Mouse (Mus musculus) liver, embryonic 14.5 days (tissue): ENCODE measurements around the gene Bcr. TPM values are rescaled to one million over a fixed set of nuclear protein-coding genes. Genes with fewer than 3 reads are reported as not detected.
"Not testable (repeated sequence)": the region's sequence is repeated elsewhere in the genome, so short reads cannot be mapped to it uniquely, and the experiment has no call there.

Experiments used
- ATAC-seq: fragments of 200-750 bp; cut with Nextera tagmentation; 2 replicates; pipeline ENCODE4 v1.8.0; 2017; ENCODE audit warnings: moderate number of reproducible peaks, mild to moderate bottlenecking, moderate library complexity; ENCODE audit not compliant: insufficient read depth
- DNase-seq, 3 experiments: peaks; one replicate each; pipeline ENCODE4 v3.0.0-alpha.2; 2012 to 2013; ENCODE audit warnings: low read depth in 3 of 3, low spot score in 3 of 3
- H3K27ac ChIP-seq: fragments of 300-500 bp; sonication (generic); 2 replicates; pipeline ENCODE4 v1.5.1; 2014; ENCODE audit warnings: moderate library complexity, mild to moderate bottlenecking, control low read depth, inconsistent platforms
- H3K27me3 ChIP-seq: fragments of 300-500 bp; sonication (generic); 2 replicates; pipeline ENCODE4 v1.6.1; 2014; ENCODE audit warnings: mild to moderate bottlenecking, low read length, moderate library complexity; ENCODE audit not compliant: control insufficient read depth, insufficient read depth
- H3K36me3 ChIP-seq: fragments of 300-500 bp; sonication (generic); replicated peaks from 2 replicates; pipeline ENCODE4 v1.6.1; 2014; ENCODE audit warnings: low read depth; ENCODE audit not compliant: control insufficient read depth, insufficient read depth
- H3K4me1 ChIP-seq, 2 experiments: fragments of 200-500 bp in 1 of 2; fragments of 300-500 bp in 1 of 2; sonication (generic) in 1 of 2; replicated peaks; 2 replicates each; pipeline ENCODE4 v1.6.1; 2012 to 2014; ENCODE audit warnings: antibody characterized with exemption in 1 of 2, inconsistent platforms in 1 of 2, low read length in 1 of 2; ENCODE audit not compliant: control insufficient read depth in 2 of 2, insufficient read depth in 2 of 2
- H3K4me2 ChIP-seq: fragments of 300-500 bp; sonication (generic); 2 replicates; pipeline ENCODE4 v1.6.1; 2014; ENCODE audit warnings: low read depth, mild to moderate bottlenecking, control low read depth, moderate library complexity
- H3K4me3 ChIP-seq, 2 experiments: fragments of 200-500 bp in 1 of 2; fragments of 300-500 bp in 1 of 2; sonication (generic) in 1 of 2; 2 replicates each; pipeline ENCODE4 v1.5.1; 2012 to 2014; ENCODE audit warnings: low read depth in 2 of 2, low read length in 2 of 2, mild to moderate bottlenecking in 2 of 2, control low read depth in 1 of 2, inconsistent platforms in 1 of 2, moderate library complexity in 1 of 2; ENCODE audit not compliant: insufficient read depth in 1 of 2
- H3K9ac ChIP-seq: fragments of 300-500 bp; sonication (generic); replicated peaks from 2 replicates; pipeline ENCODE4 v1.6.1; 2014; ENCODE audit warnings: mild to moderate bottlenecking, control low read depth, moderate library complexity
- H3K9me3 ChIP-seq: fragments of 300-500 bp; sonication (generic); 2 replicates; pipeline ENCODE4 v1.6.1; 2016; ENCODE audit warnings: low read length, mixed read lengths; ENCODE audit not compliant: control insufficient read depth
- CTCF ChIP-seq: IDR thresholded peaks from 2 replicates; pipeline ENCODE4 v1.5.1; 2016; ENCODE audit warnings: antibody characterized with exemption, low read depth, control low read depth
- EP300 ChIP-seq: IDR thresholded peaks from 2 replicates; pipeline ENCODE4 v1.6.1; 2016; ENCODE audit warnings: antibody characterized with exemption, low read depth
- WGBS: fragments of 180-500 bp; shearing (Covaris S2); extraction: QIAGEN DNeasy Blood & Tissue Kit; methylation state at CpG from one replicate; pipeline ENCODE4 v1.1.7; 2014; ENCODE audit not compliant: insufficient replicate concordance; 5-methylcytosine and 5-hydroxymethylcytosine counted together
- polyA plus RNA-seq, 2 experiments: library from polyadenylated mRNA; depleted of rRNA in 1 of 2; stranded (reverse) in 1 of 2; unstranded in 1 of 2; fragments of >200 nt; fragmentation: Nextera tagmentation in 1 of 2; extraction: Ambion mirVana in 1 of 2; gene quantifications; 2 replicates each; pipeline versions ENCODE4 v1.2.1 to v1.2.3; 2012 to 2014

The Bcr gene
- polyA plus RNA-seq, 2 experiments: 0.85 to 3.5 TPM

- Histone ChIP-seq H3K9ac (no peak overlapping the region), H3K36me3 (no peaks in the 10 kb centered on the region), H3K9me3 (no peaks in the 10 kb centered on the region), H3K4me1 (peaks cover 0 to 22% of the 10 kb centered on the region in 2 experiments; a peak in 3 of 4 replicates), H3K27ac (no peak overlapping the region), H3K4me3 (no peak overlapping the region), H3K27me3 (no peaks in the 10 kb centered on the region), H3K4me2 (no peak overlapping the region)
- DNase-seq (no peak), ATAC-seq (no peak)
- TF ChIP-seq CTCF (no peak), EP300 (no peak)
- WGBS: 54% methylated on average over 5 of the region's 5 CpGs
These were observed 28.9 kb upstream of the Bcr start for GRCm38 (mm10) chr10:75031345-75032114.

GRCm38 (mm10) chr10:75032395-75032794 lies 28.0 kb upstream of the Bcr start, which contains the start of gene Rsph14:
Rsph14 (minus strand) TSS chr10:75032586.
- 57% methylated on average over 10 of the region's 10 CpGs for WGBS
- no peak for ATAC-seq
- Histone ChIP-seq H3K4me1 (peaks cover 0 to 22% of the 10 kb centered on the region in 2 experiments; a peak in 3 of 4 replicates), H3K27me3 (no peaks in the 10 kb centered on the region), H3K4me3 (no peak within 1 kb of the TSS), H3K36me3 (no peaks in the 10 kb centered on the region), H3K9ac (no peak within 1 kb of the TSS), H3K4me2 (no peak within 1 kb of the TSS), H3K9me3 (no peaks in the 10 kb centered on the region), H3K27ac (no peak within 1 kb of the TSS)
- no peak for DNase-seq
- no peak for TF ChIP-seq EP300
- TF ChIP-seq CTCF: no peak

- no peaks in the 10 kb centered on the region; the same call in 1 of the 2 replicates for H3K27me3 ChIP-seq
- H3K9me3 ChIP-seq: no peaks in the 10 kb centered on the region
- no peak for TF ChIP-seq CTCF
- TF ChIP-seq EP300: no peak
- ATAC-seq: peak; percentile 89
- H3K27ac ChIP-seq: no peak within 1 kb of the TSS
- peak; percentile 58 to 61 (median 60) for DNase-seq
- WGBS: under 1% methylated on average over 36 of the region's 36 CpGs
- peak within 1 kb of the TSS; percentile 34 for H3K4me2 ChIP-seq
- H3K4me3 ChIP-seq: peak within 1 kb of the TSS; percentile 37 to 40
- no peaks in the 10 kb centered on the region for H3K36me3 ChIP-seq
- no peak within 1 kb of the TSS for H3K9ac ChIP-seq
- H3K4me1 ChIP-seq: peaks cover 0 to 8% of the 10 kb centered on the region in 2 experiments; a peak in 2 of 4 replicates
These were observed 23.5 kb upstream of the Bcr start, which contains the start of gene Rab36 for GRCm38 (mm10) chr10:75036883-75037379. Rab36 (plus strand) TSS chr10:75037058.

GRCm38 (mm10) chr10:75042060-75042459 lies 18.3 kb upstream of the Bcr start:
- not testable (repeated sequence) for H3K27ac ChIP-seq, H3K9me3 ChIP-seq, H3K27me3 ChIP-seq, H3K4me2 ChIP-seq, H3K9ac ChIP-seq, H3K4me3 ChIP-seq, H3K36me3 ChIP-seq
- DNase-seq (peak in 1 of 3 experiments; percentile 44), ATAC-seq (0 out of 2 replicates have a peak, but pooled peaks have one; percentile 36)
- peaks cover 0 to 20% of the 10 kb centered on the region in 2 experiments; a peak in 2 of 4 replicates for H3K4me1 ChIP-seq
- 5% methylated on average over 1 of the region's 1 CpGs for WGBS

- WGBS: 14% methylated on average over 7 of the region's 7 CpGs
- Histone ChIP-seq H3K27ac (no peak overlapping the region), H3K4me2 (no peak overlapping the region), H3K9ac (no peak overlapping the region), H3K4me1 (peaks cover 0 to 18% of the 10 kb centered on the region in 2 experiments; a peak in 2 of 4 replicates), H3K27me3 (no peaks in the 10 kb centered on the region), H3K9me3 (no peaks in the 10 kb centered on the region), H3K36me3 (no peaks in the 10 kb centered on the region), H3K4me3 (no peak overlapping the region)
- TF ChIP-seq CTCF: no peak
- no peak for TF ChIP-seq EP300
- DNase-seq (no peak), ATAC-seq (peak; percentile 59)
These were observed 15.9 kb upstream of the Bcr start for GRCm38 (mm10) chr10:75044459-75044858.
